Mouse (Mus musculus) inflammation-experienced regulatory T-cells (primary cell): Measurements from ENCODE around the gene Efna1. TPM values are rescaled to one million over a fixed set of nuclear protein-coding genes. Genes with fewer than 3 reads are reported as not detected.

Experiments
- polyA plus RNA-seq, 2 experiments: library from polyadenylated mRNA; unstranded; fragments of 100-300 nt; shearing (Covaris generic); gene quantifications; one replicate each; pipeline ENCODE4 v1.2.1; 2017

Gene Efna1
- polyA plus RNA-seq: not detected

GRCm38 (mm10) chr3:89280606-89281511, at the start of gene Efna1:
Efna1 (minus strand) TSS chr3:89281142.

GRCm38 (mm10) chr3:89322514-89323165, 41.7 kb upstream of the Efna1 start, which contains the start of gene Efna3:
Efna3 (minus strand) TSS chr3:89322965.

GRCm38 (mm10) chr3:89270051-89270755, 10.7 kb downstream of the Efna1 start, which contains the start of gene Slc50a1:
Slc50a1 (minus strand) TSS chr3:89270570.

GRCm38 (mm10) chr3:89259076-89259475, 21.9 kb downstream of the Efna1 start, which contains the start of gene Dpm3:
Dpm3 (plus strand) TSS chr3:89259358.

GRCm38 (mm10) chr3:89246261-89247100, 34.5 kb downstream of the Efna1 start, which contains the start of gene Trim46:
Trim46 (minus strand) TSS chr3:89246309.

GRCm38 (mm10) chr3:89245688-89246171, 35.2 kb downstream of the Efna1 start, which contains the start of gene Krtcap2:
Krtcap2 (plus strand) TSS chr3:89245966.

GRCm38 (mm10) chr3:89228836-89229235, 52.1 kb downstream of the Efna1 start, which contains the start of gene Muc1:
Muc1 (plus strand) TSS chr3:89229057.

GRCm38 (mm10) chr3:89226900-89227299, 54.0 kb downstream of the Efna1 start, which contains the start of gene Mtx1:
Mtx1 (minus strand) TSS chr3:89227088.

Other genes starting within 250 kb of the Efna1 start
- gene Rusc1, start 187.8 kb downstream of the Efna1 start, polyA plus RNA-seq: 10 to 100 TPM; 41.8 to 47.3 TPM
- gene Gm43738, start 180.0 kb downstream of the Efna1 start, polyA plus RNA-seq: under 1 TPM in 1 of 2 experiments, not detected in 1; 0.23 TPM
- gene Fdps, start 179.2 kb downstream of the Efna1 start, polyA plus RNA-seq: 100 to 1,000 TPM in 1 of 2 experiments, 10 to 100 TPM in 1; 59.8 to 110 TPM
- gene Pklr, start 145.0 kb downstream of the Efna1 start, polyA plus RNA-seq: 1 to 10 TPM in 1 of 2 experiments, not detected in 1; 1.8 TPM
- 1 to 10 TPM in 1 of 2 experiments, under 1 TPM in 1; 0.76 to 2.1 TPM for gene Hcn3, start 120.9 kb downstream of the Efna1 start, polyA plus RNA-seq
- gene Clk2, start 116.3 kb downstream of the Efna1 start, polyA plus RNA-seq: 100 to 1,000 TPM; 115 to 129 TPM
- gene Scamp3, start 103.7 kb downstream of the Efna1 start, polyA plus RNA-seq: 100 to 1,000 TPM; 257 to 293 TPM
- gene Fam189b, start 98.0 kb downstream of the Efna1 start, polyA plus RNA-seq: 100 to 1,000 TPM; 204 to 228 TPM
- gene Gba, start 78.2 kb downstream of the Efna1 start, polyA plus RNA-seq: 100 to 1,000 TPM; 120 to 135 TPM
- 1 to 10 TPM in 1 of 2 experiments, under 1 TPM in 1; 0.88 to 1.6 TPM for gene Thbs3, start 66.0 kb downstream of the Efna1 start, polyA plus RNA-seq
- gene Mtx1, start 54.1 kb downstream of the Efna1 start, polyA plus RNA-seq: 100 to 1,000 TPM; 121 to 126 TPM
- gene Muc1, start 52.1 kb downstream of the Efna1 start, polyA plus RNA-seq: 1 to 10 TPM in 1 of 2 experiments, not detected in 1; 1.2 TPM
- gene Krtcap2, start 35.2 kb downstream of the Efna1 start, polyA plus RNA-seq: 100 to 1,000 TPM; 235 to 244 TPM
- 1 to 10 TPM; 3.0 to 3.5 TPM for gene Trim46, start 34.8 kb downstream of the Efna1 start, polyA plus RNA-seq
- 10 to 100 TPM; 84.5 to 92.4 TPM for gene Dpm3, start 21.8 kb downstream of the Efna1 start, polyA plus RNA-seq
- gene Slc50a1, start 10.6 kb downstream of the Efna1 start, polyA plus RNA-seq: 100 to 1,000 TPM; 239 to 241 TPM
- gene Efna3, start 41.8 kb upstream of the Efna1 start, polyA plus RNA-seq: under 1 TPM in 1 of 2 experiments, not detected in 1; 0.49 TPM
- under 1 TPM; 0.42 to 0.82 TPM for gene Efna4, start 56.9 kb upstream of the Efna1 start, polyA plus RNA-seq
- 10 to 100 TPM; 24.1 to 31.4 TPM for gene Adam15, start 68.9 kb upstream of the Efna1 start, polyA plus RNA-seq
- under 1 TPM; 0.27 to 0.37 TPM for gene Dcst2, start 80.8 kb upstream of the Efna1 start, polyA plus RNA-seq
- gene Dcst1, start 84.1 kb upstream of the Efna1 start, polyA plus RNA-seq: under 1 TPM; 0.32 to 0.40 TPM
- gene Zbtb7b, start 113.6 kb upstream of the Efna1 start, polyA plus RNA-seq: 10 to 100 TPM; 45.3 to 49.2 TPM
- 1 to 10 TPM in 1 of 2 experiments, not detected in 1; 1.8 TPM for gene Lenep, start 121.7 kb upstream of the Efna1 start, polyA plus RNA-seq
- 10 to 100 TPM; 54.6 to 58.7 TPM for gene Flad1, start 130.7 kb upstream of the Efna1 start, polyA plus RNA-seq
- gene Cks1b, start 137.2 kb upstream of the Efna1 start, polyA plus RNA-seq: 10 to 100 TPM; 13.5 to 16.3 TPM
- gene Shc1, start 137.3 kb upstream of the Efna1 start, polyA plus RNA-seq: 10 to 100 TPM; 69.6 to 83.1 TPM
- 10 to 100 TPM; 76.0 to 78.7 TPM for gene Pygo2, start 149.1 kb upstream of the Efna1 start, polyA plus RNA-seq
- gene Pbxip1, start 155.6 kb upstream of the Efna1 start, polyA plus RNA-seq: 100 to 1,000 TPM; 113 to 129 TPM
- 10 to 100 TPM; 17.2 to 17.9 TPM for gene Pmvk, start 173.4 kb upstream of the Efna1 start, polyA plus RNA-seq
- under 1 TPM; 0.04 to 0.12 TPM for gene Kcnn3, start 239.0 kb upstream of the Efna1 start, polyA plus RNA-seq